Mouse (Mus musculus) limb, embryonic 10.5 days (tissue): ENCODE results near the gene Fam57b. TPM values are rescaled to one million over a fixed set of nuclear protein-coding genes. Genes with fewer than 3 reads are reported as not detected.

Source experiments
- DNase-seq: peaks from one replicate; pipeline ENCODE4 v3.0.0-alpha.2; 2017; ENCODE audit warnings: low spot score
- H3K27ac ChIP-seq: fragments of 300-500 bp; sonication (generic); 2 replicates; pipeline ENCODE4 v1.5.1; 2016; ENCODE audit warnings: mild to moderate bottlenecking
- H3K27me3 ChIP-seq: fragments of 300-500 bp; sonication (generic); 2 replicates; pipeline ENCODE4 v1.6.1; 2016; ENCODE audit warnings: low read depth, mild to moderate bottlenecking; ENCODE audit not compliant: poor library complexity, severe bottlenecking
- H3K36me3 ChIP-seq: fragments of 300-500 bp; sonication (generic); 2 replicates; pipeline ENCODE4 v1.6.1; 2016; ENCODE audit warnings: mild to moderate bottlenecking, moderate library complexity
- H3K4me1 ChIP-seq: fragments of 300-500 bp; sonication (generic); 2 replicates; pipeline ENCODE4 v1.6.1; 2016
- H3K4me3 ChIP-seq: fragments of 300-500 bp; sonication (generic); 2 replicates; pipeline ENCODE4 v1.5.1; 2016; ENCODE audit warnings: mild to moderate bottlenecking, moderate library complexity
- H3K9me3 ChIP-seq: fragments of 300-500 bp; sonication (generic); replicated peaks from 2 replicates; pipeline ENCODE4 v1.6.1; 2016; ENCODE audit warnings: mild to moderate bottlenecking
- WGBS: fragments of 180-500 bp; shearing (Covaris S2); methylation state at CpG from one replicate; pipeline ENCODE4 v1.1.7; 2016; 5-methylcytosine and 5-hydroxymethylcytosine counted together
- polyA plus RNA-seq: library from polyadenylated mRNA; unstranded; fragments of >200 nt; fragmentation: Nextera tagmentation; extraction: Ambion mirVana; gene quantifications from 2 replicates; pipeline ENCODE4 v1.2.1, GENCODE M21; 2016

Gene Fam57b
- polyA plus RNA-seq, 1 experiment from 2014 or later, result 0.21 TPM

- Histone ChIP-seq H3K27ac (no peak overlapping the region), H3K9me3 (no peaks in the 10 kb centered on the region), H3K4me3 (no peak overlapping the region), H3K27me3 (0 out of 2 replicates have a peak, but pooled peaks cover under 1% of the 10 kb centered on the region), H3K36me3 (peaks cover 91% of the 10 kb centered on the region), H3K4me1 (peaks cover 9% of the 10 kb centered on the region)
- DNase-seq, result no peak
- WGBS, result 83% methylated on average over 9 of the region's 9 CpGs
Observed at GRCm38 (mm10) chr7:126856741-126857420, 59.4 kb downstream of the Fam57b start.

DNA sequence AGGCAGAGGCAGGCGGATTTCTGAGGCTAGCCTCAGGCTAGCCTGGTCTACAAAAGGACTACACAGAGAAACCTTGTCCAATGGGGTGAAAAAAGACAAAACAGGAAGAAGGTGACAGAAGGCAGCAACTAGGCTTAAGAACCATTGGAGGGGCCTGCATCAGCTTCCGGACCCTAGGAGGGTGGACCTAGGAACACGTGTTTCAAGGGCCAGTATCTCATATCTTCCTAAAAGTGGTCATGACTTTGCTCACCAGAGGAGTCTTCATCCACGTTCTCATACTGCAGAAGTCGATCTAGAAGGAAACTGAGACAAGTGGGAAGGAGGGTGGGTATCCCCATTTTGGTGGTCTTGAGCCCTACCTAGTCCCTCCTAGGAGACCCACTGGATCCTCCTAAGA lies 63.5 kb downstream of the Fam57b start:
- Histone ChIP-seq H3K36me3 (peaks cover 80% of the 10 kb centered on the region), H3K4me1 (peaks cover 33% of the 10 kb centered on the region), H3K4me3 (peak overlapping the region; percentile 74), H3K27me3 (no peaks in the 10 kb centered on the region), H3K9me3 (no peaks in the 10 kb centered on the region), H3K27ac (peak overlapping the region; percentile 92)
- WGBS, result 73% methylated on average over 5 of the region's 5 CpGs
- no peak for DNase-seq

DNA sequence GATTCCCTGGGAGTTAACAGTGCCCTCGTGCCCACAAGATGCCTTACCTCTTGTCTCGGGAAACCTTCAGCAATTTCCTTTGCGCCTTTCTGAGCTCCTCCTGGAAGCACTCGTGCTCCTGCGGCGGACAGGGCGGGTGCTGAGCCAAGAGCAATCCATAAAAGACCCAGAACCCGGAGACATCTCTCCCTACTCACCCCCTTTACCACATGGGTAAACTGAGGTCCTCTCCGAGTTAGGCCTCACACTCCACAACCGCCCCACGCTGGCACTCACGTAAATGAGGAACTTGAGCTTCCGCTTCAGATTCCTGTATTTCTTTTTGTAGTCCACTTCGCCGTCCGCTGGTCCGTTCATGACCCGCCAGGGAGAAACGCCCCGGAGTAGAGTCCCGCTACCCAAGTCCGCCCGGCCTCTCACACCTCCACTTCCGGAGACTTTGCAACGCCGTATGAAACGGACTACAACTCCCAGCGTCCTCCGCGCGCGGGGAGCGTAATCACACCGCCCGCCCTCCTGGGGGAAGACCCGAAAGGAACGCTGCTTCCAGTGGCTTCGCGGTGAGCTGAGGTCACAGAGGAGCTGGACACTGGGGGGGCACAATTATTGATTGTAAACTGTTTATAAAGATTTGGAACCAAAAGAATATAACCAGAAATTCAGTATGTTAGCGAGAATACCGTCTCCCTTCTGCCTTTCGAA lies 64.1 kb downstream of the Fam57b start, which contains the start of gene Hirip3:
Gene Hirip3 (plus strand): TSS at position 544 of the 702 bp plus-strand sequence.
- peak; percentile 97 for DNase-seq
- H3K36me3 ChIP-seq, result peaks cover 80% of the 10 kb centered on the region
- H3K4me1 ChIP-seq, result peaks cover 33% of the 10 kb centered on the region
- no peaks in the 10 kb centered on the region for H3K27me3 ChIP-seq
- 3% methylated on average over 42 of the region's 42 CpGs for WGBS
- H3K27ac ChIP-seq, result peak within 1 kb of the TSS; percentile 92
- H3K9me3 ChIP-seq, result no peaks in the 10 kb centered on the region
- peak within 1 kb of the TSS; percentile 74 for H3K4me3 ChIP-seq

DNA sequence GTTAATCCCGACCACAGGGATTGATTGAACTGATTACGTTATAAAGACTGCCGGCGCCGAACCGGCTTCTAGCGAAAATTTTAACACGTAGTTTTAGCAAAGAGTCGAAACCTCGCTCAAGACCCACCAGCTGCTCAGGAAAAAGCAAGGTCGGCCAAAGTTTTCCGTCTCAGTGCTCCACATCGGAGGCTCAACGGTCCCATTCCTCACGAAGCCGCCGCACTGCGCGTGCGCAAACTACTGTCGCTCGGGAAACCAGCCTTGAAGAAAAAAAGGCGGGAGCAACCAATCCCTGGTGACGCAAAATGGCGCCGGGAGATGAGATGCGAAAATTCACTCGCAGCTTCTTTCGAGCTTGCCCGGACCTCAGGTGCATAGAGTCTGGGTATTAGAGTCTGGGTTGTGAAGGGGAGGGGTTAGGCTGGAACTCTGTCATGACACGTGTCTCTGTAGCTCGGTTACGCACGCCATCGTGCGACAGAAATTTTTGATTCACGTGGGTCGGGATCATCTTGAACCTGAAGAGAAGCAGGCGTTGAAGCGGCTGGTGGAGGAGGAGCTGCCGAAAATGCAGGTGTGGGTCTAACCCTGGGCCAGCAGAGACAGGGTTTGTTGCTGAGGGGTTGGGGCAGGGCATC lies 64.8 kb downstream of the Fam57b start, which contains the start of gene Ino80e:
Gene Ino80e (minus strand): TSS at position 231 of the 638 bp plus-strand sequence.
- peak within 1 kb of the TSS; percentile 74 for H3K4me3 ChIP-seq
- H3K27ac ChIP-seq, result peak within 1 kb of the TSS; percentile 92
- H3K36me3 ChIP-seq, result peaks cover 80% of the 10 kb centered on the region
- H3K9me3 ChIP-seq, result no peaks in the 10 kb centered on the region
- peaks cover 33% of the 10 kb centered on the region for H3K4me1 ChIP-seq
- DNase-seq, result peak; percentile 96
- H3K27me3 ChIP-seq, result no peaks in the 10 kb centered on the region
- under 1% methylated on average over 41 of the region's 41 CpGs for WGBS

DNA sequence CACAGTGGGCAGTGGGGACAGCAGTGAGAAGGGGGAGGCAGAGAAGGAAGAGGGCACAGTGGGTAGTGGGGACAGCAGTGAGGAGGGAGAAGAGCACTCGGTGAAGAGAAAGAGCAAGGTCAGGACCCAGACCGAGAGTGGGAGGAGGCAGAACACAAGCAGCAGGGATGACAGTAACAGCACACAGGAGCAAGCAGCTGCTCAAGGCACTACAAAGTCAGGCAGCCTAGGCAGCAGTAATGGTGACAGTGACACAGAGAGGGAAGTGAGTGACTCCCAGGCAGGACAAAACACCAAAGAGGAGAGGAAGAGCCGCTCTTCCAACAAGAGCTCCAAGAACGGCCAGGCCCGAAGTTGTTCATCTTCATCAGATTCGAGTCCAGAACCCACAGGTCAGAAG lies 66.3 kb downstream of the Fam57b start:
- Histone ChIP-seq H3K36me3 (peaks cover 80% of the 10 kb centered on the region), H3K27ac (peak overlapping the region; percentile 92)
- no peak for DNase-seq

DNA sequence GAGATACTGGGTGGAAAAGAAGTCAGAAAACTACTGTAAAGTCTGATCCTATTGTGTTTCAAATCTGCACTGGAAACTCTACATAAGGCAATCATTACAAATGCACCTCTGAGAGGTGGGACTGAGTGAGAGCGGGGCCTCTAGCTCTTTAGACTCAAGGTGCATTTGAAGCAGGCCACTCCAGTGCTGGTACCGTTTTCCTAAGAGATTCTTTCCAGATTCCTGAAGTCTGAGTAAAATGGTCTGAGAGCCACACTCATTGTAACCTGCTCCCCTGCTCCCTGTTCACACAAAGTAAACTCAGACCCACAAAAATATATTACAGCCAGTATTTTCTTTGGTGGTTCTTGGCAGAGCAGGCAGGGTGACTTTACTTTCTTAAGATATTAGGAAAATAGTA lies 70.1 kb downstream of the Fam57b start:
- peaks cover 95% of the 10 kb centered on the region for H3K36me3 ChIP-seq
- 94% methylated on average over 2 of the region's 2 CpGs for WGBS

More for the DNA sequence above, 66.3 kb downstream of the Fam57b start:
- Histone ChIP-seq H3K4me3 (peak overlapping the region; percentile 74), H3K9me3 (no peaks in the 10 kb centered on the region), H3K4me1 (peaks cover 33% of the 10 kb centered on the region), H3K27me3 (no peaks in the 10 kb centered on the region)
- 82% methylated on average over 6 of the region's 6 CpGs for WGBS

GRCm38 (mm10) chr7:126868003-126868402 lies 70.5 kb downstream of the Fam57b start:
- Histone ChIP-seq H3K9me3 (no peaks in the 10 kb centered on the region), H3K36me3 (peaks cover 99% of the 10 kb centered on the region), H3K27me3 (no peaks in the 10 kb centered on the region), H3K27ac (no peak overlapping the region), H3K4me1 (peaks cover 18% of the 10 kb centered on the region), H3K4me3 (no peak overlapping the region)
- 90% methylated on average over 12 of the region's 12 CpGs for WGBS
- no peak for DNase-seq

More for the DNA sequence above, 70.1 kb downstream of the Fam57b start:
- DNase-seq, result no peak
- H3K4me1 ChIP-seq, result peaks cover 23% of the 10 kb centered on the region
- H3K27me3 ChIP-seq, result no peaks in the 10 kb centered on the region
- no peaks in the 10 kb centered on the region for H3K9me3 ChIP-seq
- H3K4me3 ChIP-seq, result no peak overlapping the region
- H3K27ac ChIP-seq, result no peak overlapping the region

DNA sequence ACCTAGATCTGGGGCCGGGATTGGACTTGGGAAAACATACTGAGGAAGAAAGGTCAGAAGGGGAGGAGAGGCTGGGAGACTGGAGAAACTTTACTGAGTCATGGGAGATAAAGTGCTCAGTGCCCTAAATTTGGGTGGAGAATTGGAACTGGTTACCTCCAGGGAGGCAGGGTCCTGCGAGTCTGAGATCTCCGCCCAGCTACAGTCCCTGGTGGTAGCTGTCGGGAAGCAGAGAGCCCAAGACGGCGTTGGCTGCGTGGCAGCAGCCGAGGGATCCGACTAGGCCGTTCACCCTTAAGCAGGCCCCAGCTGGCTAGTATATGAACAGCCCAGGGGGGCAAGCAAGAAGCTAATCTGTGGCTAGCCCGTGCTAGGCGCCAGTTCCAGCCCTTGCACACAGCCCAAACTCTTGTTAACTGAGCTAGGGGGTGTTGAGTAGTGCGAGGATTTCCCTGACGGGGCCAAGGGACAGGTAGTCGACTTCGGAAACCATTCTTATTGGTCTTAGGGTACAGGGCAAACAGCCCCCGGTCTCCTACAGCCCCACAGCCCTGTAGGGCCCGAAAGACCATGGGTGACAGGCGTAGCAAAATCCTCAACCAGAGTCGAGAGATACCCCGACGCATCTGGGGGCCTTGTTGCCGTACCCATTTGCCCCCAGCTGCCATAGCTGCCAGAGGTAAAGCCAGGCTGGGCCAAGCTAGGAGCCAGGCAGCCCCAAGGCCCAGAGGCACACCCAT lies 72.5 kb downstream of the Fam57b start:
- H3K4me1 ChIP-seq, result no peaks in the 10 kb centered on the region
- H3K36me3 ChIP-seq, result peaks cover 100% of the 10 kb centered on the region
- H3K9me3 ChIP-seq, result no peaks in the 10 kb centered on the region
- H3K27me3 ChIP-seq, result no peaks in the 10 kb centered on the region
- no peak for DNase-seq
- WGBS, result 92% methylated on average over 23 of the region's 23 CpGs
- H3K27ac ChIP-seq, result no peak overlapping the region
- no peak overlapping the region; the same call in 1 of the 2 replicates for H3K4me3 ChIP-seq

- Histone ChIP-seq H3K4me1 (no peaks in the 10 kb centered on the region), H3K9me3 (no peaks in the 10 kb centered on the region), H3K36me3 (peaks cover 100% of the 10 kb centered on the region), H3K4me3 (no peak overlapping the region), H3K27ac (no peak overlapping the region), H3K27me3 (no peaks in the 10 kb centered on the region)
- DNase-seq, result no peak
- 100% methylated on average over 2 of the region's 2 CpGs for WGBS
Observed at GRCm38 (mm10) chr7:126870520-126870891, 73.0 kb downstream of the Fam57b start.

DNA sequence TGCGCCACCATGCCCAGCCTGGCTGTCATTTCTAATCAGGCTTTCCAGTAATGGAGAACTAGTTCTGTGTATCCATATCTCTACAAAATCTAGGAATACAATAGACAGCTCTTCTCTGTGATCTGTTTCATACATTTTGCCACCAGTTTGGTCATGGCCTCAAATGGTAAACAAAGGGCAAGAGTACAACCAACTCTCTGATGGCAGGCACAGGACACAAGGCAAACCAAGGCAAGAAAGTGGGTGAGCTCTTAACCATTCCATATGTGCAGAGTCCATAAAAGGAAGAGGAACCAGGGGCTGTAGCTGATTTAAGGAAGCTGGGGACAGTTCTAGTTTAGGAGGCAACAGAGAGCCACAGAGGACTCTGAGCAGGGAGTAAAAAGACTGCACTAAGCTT lies 79.8 kb downstream of the Fam57b start:
- peaks cover 14% of the 10 kb centered on the region for H3K4me1 ChIP-seq
- no peaks in the 10 kb centered on the region for H3K27me3 ChIP-seq
- H3K9me3 ChIP-seq, result no peaks in the 10 kb centered on the region
- H3K36me3 ChIP-seq, result peaks cover 97% of the 10 kb centered on the region
- H3K27ac ChIP-seq, result no peak overlapping the region
- no peak overlapping the region for H3K4me3 ChIP-seq
- DNase-seq, result no peak
- 100% methylated on average over 1 of the region's 1 CpGs for WGBS
